Mouse (Mus musculus) myocyte (in vitro differentiated cells): ENCODE measurements around the gene Olfml2b. TPM values are rescaled to one million over a fixed set of nuclear protein-coding genes. Genes with fewer than 3 reads are reported as not detected.

Source experiments
- H3K27me3 ChIP-seq: one replicate; pipeline ENCODE4 v1.6.1; 2011; ENCODE audit not compliant: control insufficient read depth, insufficient read depth, insufficient read length
- H3K36me3 ChIP-seq: one replicate; pipeline ENCODE4 v1.6.1; 2011; ENCODE audit not compliant: control insufficient read depth, insufficient read depth
- H3K4me2 ChIP-seq: one replicate; pipeline ENCODE4 v1.6.1; 2011; ENCODE audit warnings: low read depth, control low read depth
- H3K4me3 ChIP-seq: one replicate; pipeline ENCODE4 v1.5.1; 2011; ENCODE audit warnings: mild to moderate bottlenecking, control low read depth, moderate library complexity
- H3K79me2 ChIP-seq: one replicate; pipeline ENCODE4 v1.6.1; 2011; ENCODE audit not compliant: control insufficient read depth, insufficient read depth
- H3ac ChIP-seq: one replicate; pipeline ENCODE4 v1.6.1; 2011; ENCODE audit not compliant: control insufficient read depth, insufficient read length
- CEBPB ChIP-seq: IDR thresholded peaks from 2 replicates; pipeline ENCODE4 v1.6.1; 2011; ENCODE audit warnings: mild to moderate bottlenecking, moderate library complexity; ENCODE audit not compliant: poor library complexity, insufficient read depth, severe bottlenecking
- E2F4 ChIP-seq: IDR thresholded peaks from one replicate; pipeline ENCODE4 v1.6.1; 2011; ENCODE audit warnings: mild to moderate bottlenecking, control low read depth, moderate library complexity; ENCODE audit not compliant: insufficient read depth
- MAX ChIP-seq: IDR thresholded peaks from one replicate; pipeline ENCODE4 v1.6.1; 2011; ENCODE audit warnings: low read depth, mild to moderate bottlenecking, control low read depth
- MYOD1 ChIP-seq, 3 experiments: IDR thresholded peaks; one replicate each; pipeline ENCODE4 v1.6.1; 2011; ENCODE audit warnings: control low read depth in 2 of 3, low read depth in 2 of 3, mild to moderate bottlenecking in 2 of 3, moderate library complexity in 1 of 3; ENCODE audit not compliant: insufficient read length in 2 of 3, control insufficient read depth in 1 of 3
- MYOG ChIP-seq, 3 experiments: IDR thresholded peaks; one replicate each; pipeline ENCODE4 v1.6.1; 2011; ENCODE audit warnings: control low read depth in 2 of 3, low read depth in 2 of 3, mild to moderate bottlenecking in 2 of 3; ENCODE audit not compliant: insufficient read length in 2 of 3, control insufficient read depth in 1 of 3, insufficient read depth in 1 of 3
- POLR2A ChIP-seq: IDR thresholded peaks from one replicate; pipeline ENCODE4 v1.6.1; 2011; ENCODE audit warnings: low read depth, mild to moderate bottlenecking, control low read depth, moderate library complexity; ENCODE audit not compliant: insufficient read length
- POLR2AphosphoS2 ChIP-seq: IDR thresholded peaks from one replicate; pipeline ENCODE4 v1.6.1; 2011; ENCODE audit warnings: low read depth, control low read depth; ENCODE audit not compliant: insufficient read length
- REST ChIP-seq: IDR thresholded peaks from one replicate; pipeline ENCODE4 v1.6.1; 2011; ENCODE audit warnings: mild to moderate bottlenecking, control low read depth, moderate library complexity; ENCODE audit not compliant: insufficient read depth, insufficient read length
- SRF ChIP-seq: IDR thresholded peaks from one replicate; pipeline ENCODE4 v1.6.1; 2011; ENCODE audit warnings: low read depth; ENCODE audit not compliant: control insufficient read depth, insufficient read length
- TCF12 ChIP-seq: IDR thresholded peaks from one replicate; pipeline ENCODE4 v1.6.1; 2011; ENCODE audit warnings: mild to moderate bottlenecking, control low read depth; ENCODE audit not compliant: poor library complexity, insufficient read depth, severe bottlenecking
- TCF3 ChIP-seq: IDR thresholded peaks from one replicate; pipeline ENCODE4 v1.6.1; 2011; ENCODE audit warnings: low read depth, control low read depth; ENCODE audit not compliant: insufficient read length
- USF1 ChIP-seq: IDR thresholded peaks from one replicate; pipeline ENCODE4 v1.6.1; 2011; ENCODE audit warnings: low read depth, mild to moderate bottlenecking, control low read depth, moderate library complexity
- polyA plus RNA-seq: library from polyadenylated mRNA; unstranded; fragments of >200 nt; fragmentation: generic; extraction: Trizol; gene quantifications from one replicate; pipeline ENCODE4 v1.2.1, GENCODE M21; 2012; ENCODE audit warnings: missing spikeins

Gene Olfml2b
- polyA plus RNA-seq, 1 experiment, result 69.0 TPM

GRCm38 (mm10) chr1:170702958-170703357 lies 58.6 kb downstream of the Olfml2b start:
- Histone ChIP-seq H3K27me3 (no peaks in the 10 kb centered on the region), H3K79me2 (no peaks in the 10 kb centered on the region), H3K36me3 (no peaks in the 10 kb centered on the region), H3K4me3 (no peak overlapping the region), H3K4me2 (no peak overlapping the region), H3ac (no peak overlapping the region)
- TF ChIP-seq CEBPB, result peak; percentile 73
- TF ChIP-seq MYOG (IDR thresholded peaks at IDR 0.05; ENCODE audit: control insufficient read depth in 1 of 3, insufficient read depth in 1 of 3, insufficient read length in 2 of 3, low read depth in 2 of 3), result no peak

- H3K4me3 ChIP-seq, result no peak overlapping the region
- peaks cover 8% of the 10 kb centered on the region for H3K36me3 ChIP-seq
- H3ac ChIP-seq, result no peak overlapping the region
- H3K27me3 ChIP-seq, result no peaks in the 10 kb centered on the region
- TF ChIP-seq TCF12, result no peak
- TF ChIP-seq POLR2A, result no peak
- TF ChIP-seq POLR2AphosphoS2, result no peak
- TF ChIP-seq MYOD1 (IDR thresholded peaks at IDR 0.05; ENCODE audit: control insufficient read depth in 1 of 3, insufficient read length in 2 of 3, low read depth in 2 of 3), result no peak
- TF ChIP-seq SRF, result no peak
- no peak for TF ChIP-seq USF1
- TF ChIP-seq E2F4, result no peak
- TF ChIP-seq TCF3, result no peak
- TF ChIP-seq REST, result no peak
- no peak for TF ChIP-seq MAX
- no peak for TF ChIP-seq MYOG (IDR thresholded peaks at IDR 0.05; ENCODE audit: control insufficient read depth in 1 of 3, insufficient read depth in 1 of 3, insufficient read length in 2 of 3, low read depth in 2 of 3)
- TF ChIP-seq CEBPB, result no peak
- H3K79me2 ChIP-seq, result no peaks in the 10 kb centered on the region
- no peak overlapping the region for H3K4me2 ChIP-seq
These were observed 59.8 kb downstream of the Olfml2b start for GRCm38 (mm10) chr1:170704103-170704502.

GRCm38 (mm10) chr1:170704911-170705594 lies 60.7 kb downstream of the Olfml2b start:
- no peak for TF ChIP-seq MYOG (IDR thresholded peaks at IDR 0.05; ENCODE audit: control insufficient read depth in 1 of 3, insufficient read depth in 1 of 3, insufficient read length in 2 of 3, low read depth in 2 of 3)
- Histone ChIP-seq H3K79me2 (no peaks in the 10 kb centered on the region), H3K4me2 (no peak overlapping the region), H3ac (no peak overlapping the region), H3K4me3 (no peak overlapping the region), H3K27me3 (no peaks in the 10 kb centered on the region), H3K36me3 (peaks cover 8% of the 10 kb centered on the region)

GRCm38 (mm10) chr1:170706046-170706445 lies 61.7 kb downstream of the Olfml2b start:
- no peak overlapping the region for H3K4me3 ChIP-seq
- H3ac ChIP-seq, result no peak overlapping the region
- H3K36me3 ChIP-seq, result peaks cover 8% of the 10 kb centered on the region
- no peaks in the 10 kb centered on the region for H3K27me3 ChIP-seq
- no peaks in the 10 kb centered on the region for H3K79me2 ChIP-seq
- TF ChIP-seq MYOG (IDR thresholded peaks at IDR 0.05; ENCODE audit: control insufficient read depth in 1 of 3, insufficient read depth in 1 of 3, insufficient read length in 2 of 3, low read depth in 2 of 3), result no peak
- TF ChIP-seq REST, result no peak
- no peak for TF ChIP-seq SRF
- no peak overlapping the region for H3K4me2 ChIP-seq

- Histone ChIP-seq H3K36me3 (peaks cover 8% of the 10 kb centered on the region), H3K4me3 (no peak overlapping the region), H3K79me2 (no peaks in the 10 kb centered on the region), H3K4me2 (no peak overlapping the region), H3ac (no peak overlapping the region), H3K27me3 (no peaks in the 10 kb centered on the region)
- TF ChIP-seq REST, result no peak
- TF ChIP-seq TCF3, result no peak
- no peak for TF ChIP-seq POLR2AphosphoS2
- no peak for TF ChIP-seq MYOD1 (IDR thresholded peaks at IDR 0.05; ENCODE audit: control insufficient read depth in 1 of 3, insufficient read length in 2 of 3, low read depth in 2 of 3)
- TF ChIP-seq POLR2A, result no peak
- no peak for TF ChIP-seq E2F4
- no peak for TF ChIP-seq MYOG (IDR thresholded peaks at IDR 0.05; ENCODE audit: control insufficient read depth in 1 of 3, insufficient read depth in 1 of 3, insufficient read length in 2 of 3, low read depth in 2 of 3)
- TF ChIP-seq TCF12, result no peak
- no peak for TF ChIP-seq USF1
- no peak for TF ChIP-seq CEBPB
- TF ChIP-seq MAX, result no peak
- TF ChIP-seq SRF, result no peak
These were observed 64.7 kb downstream of the Olfml2b start for GRCm38 (mm10) chr1:170709034-170709433.
